Mouse (Mus musculus): ENCODE data around the gene Rchy1. TPM values are rescaled to one million over a fixed set of nuclear protein-coding genes. Genes with fewer than 3 reads are reported as not detected.

Gene Rchy1
- polyA plus RNA-seq, 2 experiments, result 42.5 to 57.0 TPM

- H3K9ac ChIP-seq (ENCODE audit: low read depth, low read length, severe bottlenecking), result no peak within 1 kb of the TSS
- TF ChIP-seq POLR2A (IDR thresholded peaks at IDR 0.05; ENCODE audit: borderline replicate concordance, extremely low read depth, insufficient read depth, insufficient read length), result no peak
- DNase-seq (ENCODE audit: low spot score) (no peak), ATAC-seq (ENCODE audit: low FRiP score, low read depth) (no peak)
- H3K4me2 ChIP-seq (replicated peaks; ENCODE audit: low read depth, low read length, severe bottlenecking), result no peak within 1 kb of the TSS
- no peak within 1 kb of the TSS for H3K4me3 ChIP-seq (replicated peaks; ENCODE audit: low read length)
- H3K27me3 ChIP-seq (ENCODE audit: control insufficient read depth, insufficient read depth, low read length), result no peaks in the 10 kb centered on the region
- no peaks in the 10 kb centered on the region for H3K4me1 ChIP-seq (ENCODE audit: control insufficient read depth, insufficient read depth, low read length)
- H3K9me3 ChIP-seq (ENCODE audit: control insufficient read depth, low read length), result no peaks in the 10 kb centered on the region
- no peaks in the 10 kb centered on the region for H3K36me3 ChIP-seq (ENCODE audit: control insufficient read depth, insufficient read depth, low read length)
- no peak within 1 kb of the TSS for H3K27ac ChIP-seq (replicated peaks; ENCODE audit: low read depth, low read length)
- 68% methylated on average over 4 of the region's 4 CpGs for WGBS
These were observed 24.4 kb upstream of the Rchy1 start, which contains the start of gene Odaph for GRCm38 (mm10) chr5:91987236-91987635. Odaph (plus strand) TSS chr5:91987475.

DNA sequence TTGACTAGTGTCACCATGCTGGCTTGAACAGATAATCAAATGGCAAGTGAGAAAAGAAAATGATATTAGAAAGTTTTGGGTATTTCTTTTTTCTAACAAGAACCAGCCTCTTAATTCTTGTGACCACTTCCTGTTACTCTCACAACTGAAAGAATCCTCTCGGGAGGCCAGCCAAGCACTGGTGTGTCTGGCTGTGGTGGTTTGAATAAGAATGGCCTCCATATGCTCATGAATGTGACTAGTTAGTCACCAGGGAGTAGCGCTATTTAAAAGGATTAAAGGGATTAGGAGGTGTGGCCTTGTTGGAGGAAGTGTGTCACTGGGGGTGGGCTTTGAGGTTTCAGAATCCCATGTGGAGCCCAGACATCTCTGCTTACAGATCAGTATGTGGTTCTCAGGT lies 22.9 kb upstream of the Rchy1 start:
- TF ChIP-seq POLR2A (IDR thresholded peaks at IDR 0.05; ENCODE audit: borderline replicate concordance, extremely low read depth, insufficient read depth, insufficient read length), result no peak
- 64% methylated on average over 2 of the region's 2 CpGs for WGBS
- H3K4me1 ChIP-seq (ENCODE audit: control insufficient read depth, insufficient read depth, low read length), result no peaks in the 10 kb centered on the region

GRCm38 (mm10) chr5:91983490-91983889 lies 20.6 kb upstream of the Rchy1 start:
- no peaks in the 10 kb centered on the region for H3K9me3 ChIP-seq (ENCODE audit: control insufficient read depth, low read length)
- no peak for DNase-seq (ENCODE audit: low spot score)
- no peaks in the 10 kb centered on the region for H3K27me3 ChIP-seq (ENCODE audit: control insufficient read depth, insufficient read depth, low read length)
- H3K36me3 ChIP-seq (ENCODE audit: control insufficient read depth, insufficient read depth, low read length), result no peaks in the 10 kb centered on the region
- H3K4me1 ChIP-seq (ENCODE audit: control insufficient read depth, insufficient read depth, low read length), result no peaks in the 10 kb centered on the region
- no peak overlapping the region for H3K4me2 ChIP-seq (replicated peaks; ENCODE audit: low read depth, low read length, severe bottlenecking)
- TF ChIP-seq POLR2A (IDR thresholded peaks at IDR 0.05; ENCODE audit: borderline replicate concordance, extremely low read depth, insufficient read depth, insufficient read length), result no peak
- no peak overlapping the region for H3K4me3 ChIP-seq (replicated peaks; ENCODE audit: low read length)
- no peak overlapping the region for H3K27ac ChIP-seq (replicated peaks; ENCODE audit: low read depth, low read length)
- H3K9ac ChIP-seq (ENCODE audit: low read depth, low read length, severe bottlenecking), result no peak overlapping the region
- no peak for ATAC-seq (ENCODE audit: low FRiP score, low read depth)
- WGBS, result 68% methylated on average over 2 of the region's 2 CpGs

More for the DNA sequence above, 22.9 kb upstream of the Rchy1 start:
- DNase-seq (ENCODE audit: low spot score), result no peak
- H3K27ac ChIP-seq (replicated peaks; ENCODE audit: low read depth, low read length), result no peak overlapping the region
- H3K36me3 ChIP-seq (ENCODE audit: control insufficient read depth, insufficient read depth, low read length), result no peaks in the 10 kb centered on the region
- H3K4me3 ChIP-seq (replicated peaks; ENCODE audit: low read length), result no peak overlapping the region
- H3K27me3 ChIP-seq (ENCODE audit: control insufficient read depth, insufficient read depth, low read length), result no peaks in the 10 kb centered on the region
- ATAC-seq (ENCODE audit: low FRiP score, low read depth), result no peak
- H3K9me3 ChIP-seq (ENCODE audit: control insufficient read depth, low read length), result no peaks in the 10 kb centered on the region
- no peak overlapping the region for H3K9ac ChIP-seq (ENCODE audit: low read depth, low read length, severe bottlenecking)
- no peak overlapping the region for H3K4me2 ChIP-seq (replicated peaks; ENCODE audit: low read depth, low read length, severe bottlenecking)

- Histone ChIP-seq H3K27ac (replicated peaks; ENCODE audit: low read depth, low read length) (no peak overlapping the region), H3K9me3 (ENCODE audit: control insufficient read depth, low read length) (no peaks in the 10 kb centered on the region), H3K4me3 (replicated peaks; ENCODE audit: low read length) (no peak overlapping the region), H3K36me3 (ENCODE audit: control insufficient read depth, insufficient read depth, low read length) (no peaks in the 10 kb centered on the region), H3K4me1 (ENCODE audit: control insufficient read depth, insufficient read depth, low read length) (no peaks in the 10 kb centered on the region), H3K4me2 (replicated peaks; ENCODE audit: low read depth, low read length, severe bottlenecking) (no peak overlapping the region), H3K27me3 (ENCODE audit: control insufficient read depth, insufficient read depth, low read length) (no peaks in the 10 kb centered on the region), H3K9ac (ENCODE audit: low read depth, low read length, severe bottlenecking) (no peak overlapping the region)
- no peak for TF ChIP-seq POLR2A (IDR thresholded peaks at IDR 0.05; ENCODE audit: borderline replicate concordance, extremely low read depth, insufficient read depth, insufficient read length)
- no peak for DNase-seq (ENCODE audit: low spot score)
- no peak for ATAC-seq (ENCODE audit: low FRiP score, low read depth)
- 88% methylated on average over 11 of the region's 11 CpGs for WGBS
These were observed 18.4 kb upstream of the Rchy1 start for GRCm38 (mm10) chr5:91981176-91981840.

DNA sequence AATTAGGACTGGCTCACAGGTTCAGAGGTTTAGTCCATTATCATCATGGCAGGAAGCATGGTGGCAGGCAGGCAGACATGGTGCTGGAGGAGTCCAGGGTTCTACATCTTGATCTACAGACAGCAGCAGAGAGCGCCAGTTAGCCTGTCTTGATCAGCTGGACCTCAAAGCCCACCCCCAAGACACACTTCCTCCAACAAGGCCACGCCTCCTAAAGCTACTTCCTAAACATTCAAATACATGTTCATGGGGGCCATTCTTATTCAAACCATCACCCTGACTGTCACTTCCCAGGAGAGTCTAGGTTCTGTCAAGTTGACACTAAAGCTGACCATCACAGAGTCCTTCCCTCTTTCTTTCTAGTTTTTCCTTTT lies 14.5 kb upstream of the Rchy1 start:
- WGBS, result 86% methylated on average over 2 of the region's 2 CpGs
- Histone ChIP-seq H3K36me3 (ENCODE audit: control insufficient read depth, insufficient read depth, low read length) (no peaks in the 10 kb centered on the region), H3K27ac (replicated peaks; ENCODE audit: low read depth, low read length) (no peak overlapping the region), H3K4me3 (replicated peaks; ENCODE audit: low read length) (no peak overlapping the region), H3K4me2 (replicated peaks; ENCODE audit: low read depth, low read length, severe bottlenecking) (no peak overlapping the region), H3K27me3 (ENCODE audit: control insufficient read depth, insufficient read depth, low read length) (no peaks in the 10 kb centered on the region), H3K9me3 (ENCODE audit: control insufficient read depth, low read length) (no peaks in the 10 kb centered on the region), H3K4me1 (ENCODE audit: control insufficient read depth, insufficient read depth, low read length) (no peaks in the 10 kb centered on the region), H3K9ac (ENCODE audit: low read depth, low read length, severe bottlenecking) (no peak overlapping the region)
- DNase-seq (ENCODE audit: low spot score), result no peak
- TF ChIP-seq POLR2A (IDR thresholded peaks at IDR 0.05; ENCODE audit: borderline replicate concordance, extremely low read depth, insufficient read depth, insufficient read length), result no peak
- no peak for ATAC-seq (ENCODE audit: low FRiP score, low read depth)

Data from limb, embryonic 14.5 days (tissue).